In genomic region chr8:47414258-47414525, GRCm38 (mm10) we compare ENCODE assay signal across 8 mouse cellular contexts. TPM values are rescaled to one million over a fixed set of nuclear protein-coding genes. Genes with fewer than 3 reads are reported as not detected.
DNase-seq lines count a peak whose midpoint lies in the region; ATAC-seq and TF ChIP-seq lines count a peak whose summit lies in the region.
"Not testable (repeated sequence)": the region's sequence is repeated elsewhere in the genome, so short reads cannot be mapped to it uniquely, and the experiment has no call there.

No protein-coding gene starts in this region.

- not testable (repeated sequence) for H3K36me3 ChIP-seq in embryonic facial prominence, embryonic 15.5 days; heart, embryonic 11.5 days (ENCODE audit: control insufficient read depth, insufficient read depth, low read length); hindbrain, postnatal 0 days (ENCODE audit: insufficient read depth, low read length); liver, embryonic 12.5 days; neural tube, embryonic 13.5 days

- not testable (repeated sequence) for ATAC-seq in embryonic facial prominence, embryonic 15.5 days (ENCODE audit: insufficient number of reproducible peaks, low FRiP score, low TSS enrichment, low read depth); heart, embryonic 11.5 days (replicated peaks; ENCODE audit: insufficient number of reproducible peaks, low FRiP score, low TSS enrichment); liver, embryonic 12.5 days; neural tube, embryonic 13.5 days (ENCODE audit: low read depth)
- peak; percentile 34 for ATAC-seq in hindbrain, postnatal 0 days

- 3% methylated on average over 8 of the region's 8 CpGs for WGBS in embryonic facial prominence, embryonic 15.5 days
- 2% methylated on average over 8 of the region's 8 CpGs for WGBS in heart, embryonic 11.5 days (ENCODE audit: insufficient replicate concordance)
- WGBS in hindbrain, postnatal 0 days, result 4% methylated on average over 8 of the region's 8 CpGs
- 11% methylated on average over 8 of the region's 8 CpGs for WGBS in liver, embryonic 12.5 days (ENCODE audit: insufficient replicate concordance)
- 2% methylated on average over 8 of the region's 8 CpGs for WGBS in neural tube, embryonic 13.5 days

- H3K27ac ChIP-seq in embryonic facial prominence, embryonic 15.5 days (replicated peaks); heart, embryonic 11.5 days (ENCODE audit: low read depth, low read length); hindbrain, postnatal 0 days; liver, embryonic 12.5 days; neural tube, embryonic 13.5 days (replicated peaks): not testable (repeated sequence)

- TF ChIP-seq CTCF in hindbrain, postnatal 0 days (IDR thresholded peaks at IDR 0.05; ENCODE audit: low read depth), result not testable (repeated sequence)

- peaks cover 20% of the 10 kb centered on the region for H3K4me1 ChIP-seq in embryonic facial prominence, embryonic 15.5 days
- H3K4me1 ChIP-seq in heart, embryonic 11.5 days (ENCODE audit: control insufficient read depth, insufficient read depth, low read length); hindbrain, postnatal 0 days (ENCODE audit: insufficient read depth, low read length): not testable (repeated sequence)
- 0 out of 2 replicates have a peak, but pooled peaks cover 11% of the 10 kb centered on the region for H3K4me1 ChIP-seq in liver, embryonic 12.5 days
- H3K4me1 ChIP-seq in neural tube, embryonic 13.5 days (replicated peaks), result peaks cover 26% of the 10 kb centered on the region

- peak overlapping the region; percentile 76 for H3K4me3 ChIP-seq in embryonic facial prominence, embryonic 15.5 days (replicated peaks)
- peak overlapping the region; percentile 77; the same call in 1 of the 2 replicates for H3K4me3 ChIP-seq in heart, embryonic 11.5 days (ENCODE audit: low read depth, low read length)
- H3K4me3 ChIP-seq in hindbrain, postnatal 0 days (ENCODE audit: low read length), result peak overlapping the region; percentile 65; the same call in 1 of the 2 replicates
- H3K4me3 ChIP-seq in liver, embryonic 12.5 days, result peak overlapping the region; percentile 57; the same call in 1 of the 2 replicates
- H3K4me3 ChIP-seq in neural tube, embryonic 13.5 days, result peak overlapping the region; percentile 58; the same call in 1 of the 2 replicates

- H3K4me2 ChIP-seq in embryonic facial prominence, embryonic 15.5 days (replicated peaks), result peak overlapping the region; percentile 97
- peak overlapping the region; percentile 96 for H3K4me2 ChIP-seq in heart, embryonic 11.5 days
- peak overlapping the region; percentile 87 for H3K4me2 ChIP-seq in hindbrain, postnatal 0 days (ENCODE audit: low read depth, low read length)
- peak overlapping the region; percentile 67 for H3K4me2 ChIP-seq in liver, embryonic 12.5 days
- H3K4me2 ChIP-seq in neural tube, embryonic 13.5 days, result peak overlapping the region; percentile 96

- not testable (repeated sequence) for H3K9me3 ChIP-seq in embryonic facial prominence, embryonic 15.5 days (replicated peaks); heart, embryonic 11.5 days (replicated peaks; ENCODE audit: control insufficient read depth, low read length); hindbrain, postnatal 0 days (ENCODE audit: low read length); liver, embryonic 12.5 days (replicated peaks); neural tube, embryonic 13.5 days

- H3K27me3 ChIP-seq in embryonic facial prominence, embryonic 15.5 days, result peaks cover 38% of the 10 kb centered on the region
- H3K27me3 ChIP-seq in heart, embryonic 11.5 days (ENCODE audit: control insufficient read depth, insufficient read depth, low read length), result peaks cover 50% of the 10 kb centered on the region
- not testable (repeated sequence) for H3K27me3 ChIP-seq in hindbrain, postnatal 0 days (ENCODE audit: insufficient read depth, low read length)
- peaks cover 74% of the 10 kb centered on the region for H3K27me3 ChIP-seq in liver, embryonic 12.5 days (replicated peaks)
- H3K27me3 ChIP-seq in neural tube, embryonic 13.5 days, result peaks cover 68% of the 10 kb centered on the region

- peak; percentile 66 for DNase-seq in MN1 (ENCODE audit: low spot score)
- DNase-seq in hindbrain, postnatal 0 days (ENCODE audit: low spot score), result peak; percentile 49
- peak; percentile 35 to 56 for DNase-seq in kidney, postnatal 4 days
- DNase-seq in lung, postnatal 25 days (ENCODE audit: low spot score), result peak; percentile 41

- not testable (repeated sequence) for H3K9ac ChIP-seq in embryonic facial prominence, embryonic 15.5 days; heart, embryonic 11.5 days (ENCODE audit: low read depth, low read length); hindbrain, postnatal 0 days (replicated peaks; ENCODE audit: low read length); liver, embryonic 12.5 days; neural tube, embryonic 13.5 days

RNA-seq across cellular contexts. Expression of gene Stox2, which starts 32.0 kb away (rescaled TPM):
- 18.9 and 20.4 TPM in 2 replicates for polyA plus RNA-seq in embryonic facial prominence, embryonic 15.5 days (2015; fragmentation: Nextera tagmentation; extraction: Ambion mirVana)
- 8.1 and 10.6 TPM in 2 replicates for polyA plus RNA-seq in heart, embryonic 11.5 days (2014; fragmentation: Nextera tagmentation; extraction: Ambion mirVana)
- total RNA-seq in hindbrain, postnatal 0 days (2014; rRNA removed), result 94.5 and 101 TPM in 2 replicates
- polyA plus RNA-seq in hindbrain, postnatal 0 days (2015; fragmentation: Nextera tagmentation; extraction: Ambion mirVana), result 36.3 and 36.7 TPM in 2 replicates
- polyA plus RNA-seq in liver, embryonic 12.5 days (2016; fragmentation: Nextera tagmentation; extraction: Ambion mirVana), result 0.89 and 0.97 TPM in 2 replicates
- polyA plus RNA-seq in neural tube, embryonic 13.5 days (2015; fragmentation: Nextera tagmentation; extraction: Ambion mirVana), result 33.5 and 36.7 TPM in 2 replicates
